9 mouse cellular contexts compared by ENCODE assay signal in the genomic region with DNA sequence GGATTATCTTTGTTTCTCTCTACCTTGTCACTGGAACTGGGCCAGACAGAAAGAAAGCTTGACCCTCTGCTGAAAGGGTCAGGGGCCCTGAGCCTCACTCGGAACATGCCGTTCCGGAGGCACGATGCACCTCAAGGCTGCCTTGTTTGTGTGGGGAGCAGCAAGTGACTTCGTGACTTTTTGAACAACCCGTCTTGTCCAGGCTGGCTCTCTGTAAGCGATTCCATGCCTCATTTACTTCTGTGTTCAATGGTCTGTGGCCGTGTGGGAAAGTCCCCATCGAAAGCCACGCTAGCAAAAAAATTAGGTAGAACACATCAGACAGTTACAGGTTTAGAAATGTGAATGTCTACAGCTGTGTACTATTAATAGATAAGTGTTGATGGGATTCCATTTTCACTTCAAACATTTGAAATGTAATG.
A peak's percentile ranks its signal among the peaks of the same experiment; 100 is the strongest.
DNase-seq lines count a peak whose midpoint lies in the region; ATAC-seq and TF ChIP-seq lines count a peak whose summit lies in the region.
"Had no signal": no experiment of that assay in that cellular context is flagged by ENCODE, and none has a peak within 500 bp of the region (broad histone marks: within the 10 kb centered on the region; RNA-seq: fewer than 3 reads in every experiment).

No protein-coding gene starts in this region.

- H3K4me3 ChIP-seq in liver, postnatal 0 days (ENCODE audit: low read depth, low read length) = no peak overlapping the region
- no peak overlapping the region for H3K4me3 ChIP-seq in neural tube, embryonic 15.5 days (replicated peaks)
- H3K4me3 ChIP-seq in left cerebral cortex, adult 2 months = no peak overlapping the region
- H3K4me3 ChIP-seq: liver, embryonic 15.5 days had no signal

- 81% methylated on average over 10 of the region's 10 CpGs for WGBS in liver, postnatal 0 days (ENCODE audit: insufficient replicate concordance)
- 27% methylated on average over 10 of the region's 10 CpGs for WGBS in neural tube, embryonic 15.5 days

- TF ChIP-seq EP300 in liver, postnatal 0 days (IDR thresholded peaks at IDR 0.05; ENCODE audit: low read depth) = no peak

- 0 out of 2 replicates have a peak, but pooled peaks cover 2% of the 10 kb centered on the region for H3K36me3 ChIP-seq in liver, postnatal 0 days (replicated peaks; ENCODE audit: insufficient read depth, low read length)
- H3K36me3 ChIP-seq in neural tube, embryonic 15.5 days = no peaks in the 10 kb centered on the region; the same call in 1 of the 2 replicates
- H3K36me3 ChIP-seq: liver, embryonic 15.5 days had no signal

- TF ChIP-seq CTCF in liver, postnatal 0 days (IDR thresholded peaks at IDR 0.05; ENCODE audit: low read depth) = no peak
- TF ChIP-seq CTCF in left cerebral cortex, adult 2 months (IDR thresholded peaks at IDR 0.05) = no peak

- intact Hi-C loops in left cerebral cortex, adult 2 months (cut with DNase I) = no loop called here

- H3K27me3 ChIP-seq in liver, postnatal 0 days (ENCODE audit: insufficient read depth, low read length) = no peaks in the 10 kb centered on the region
- no peaks in the 10 kb centered on the region for H3K27me3 ChIP-seq in neural tube, embryonic 15.5 days (replicated peaks)
- H3K27me3 ChIP-seq: liver, embryonic 15.5 days had no signal

- 0 out of 2 replicates have a peak, but pooled peaks have one; percentile 12 for ATAC-seq in liver, postnatal 0 days
- ATAC-seq in neural tube, embryonic 15.5 days (ENCODE audit: low FRiP score) = peak; percentile 41; the same call in 1 of the 2 replicates

- no peak overlapping the region for H3K4me2 ChIP-seq in liver, postnatal 0 days (ENCODE audit: low read depth, low read length)
- no peak overlapping the region for H3K4me2 ChIP-seq in neural tube, embryonic 15.5 days
- H3K4me2 ChIP-seq: liver, embryonic 15.5 days had no signal

- H3K9ac ChIP-seq in liver, postnatal 0 days (replicated peaks) = no peak overlapping the region
- no peak overlapping the region for H3K9ac ChIP-seq in neural tube, embryonic 15.5 days (replicated peaks)
- H3K9ac ChIP-seq: liver, embryonic 15.5 days had no signal

- H3K27ac ChIP-seq in liver, postnatal 0 days (ENCODE audit: low read depth) = no peak overlapping the region
- no peak overlapping the region for H3K27ac ChIP-seq in neural tube, embryonic 15.5 days (replicated peaks)
- no peak overlapping the region for H3K27ac ChIP-seq in left cerebral cortex, adult 2 months
- H3K27ac ChIP-seq: liver, embryonic 15.5 days had no signal

- no peak for DNase-seq in liver, postnatal 0 days
- DNase-seq in liver = no peak
- peak; percentile 36 for DNase-seq in embryo, embryonic 11 days
- DNase-seq in kidney, adult 18-20 months = peak; percentile 86
- no peak for DNase-seq in cerebellum, adult 9-10 months
- no peak for DNase-seq in thymus, postnatal 10 days (ENCODE audit: low spot score in 2 of 2)
- DNase-seq in left cerebral cortex, adult 2 months (ENCODE audit: extremely low spot score in 1 of 2, low spot score in 2 of 2) = no peak

- H3K4me1 ChIP-seq in liver, postnatal 0 days (ENCODE audit: insufficient read depth) = no peaks in the 10 kb centered on the region
- peaks cover 22% of the 10 kb centered on the region for H3K4me1 ChIP-seq in neural tube, embryonic 15.5 days
- H3K4me1 ChIP-seq: liver, embryonic 15.5 days had no signal

- H3K9me3 ChIP-seq in liver, postnatal 0 days (ENCODE audit: low read length) = no peaks in the 10 kb centered on the region
- H3K9me3 ChIP-seq in neural tube, embryonic 15.5 days (replicated peaks) = no peaks in the 10 kb centered on the region
- H3K9me3 ChIP-seq: liver, embryonic 15.5 days had no signal

Comparison
In these comparisons a context has a peak if more than half of its experiments do, and no peak if none do; other contexts are left out.
1. DNase-seq: peak in embryo, embryonic 11 days (single experiment) and kidney, adult 18-20 months (single experiment); none in liver, postnatal 0 days (single experiment), liver (single experiment), cerebellum, adult 9-10 months (single experiment), thymus, postnatal 10 days (0 of 2) and left cerebral cortex, adult 2 months (0 of 2).